Mouse (Mus musculus) olfactory bulb, adult 2 months (tissue): ENCODE data around the gene Akr7a5.

ENCODE experiments used
- CTCF ChIP-seq: fragments of 200-500 bp; IDR thresholded peaks from 2 replicates; pipeline ENCODE4 v1.5.1; 2012; ENCODE audit warnings: low read depth, mild to moderate bottlenecking, low read length, moderate library complexity; ENCODE audit not compliant: insufficient read depth
- POLR2A ChIP-seq: fragments of 200-500 bp; IDR thresholded peaks from 2 replicates; pipeline ENCODE4 v1.6.1; 2012; ENCODE audit warnings: mild to moderate bottlenecking, low read depth, low read length, moderate library complexity; ENCODE audit not compliant: insufficient read depth

- TF ChIP-seq POLR2A (no peak), CTCF (no peak)
Measured at GRCm38 (mm10) chr4:139272951-139273680, 37.4 kb upstream of the Akr7a5 start.
